Mouse (Mus musculus) ovary, postnatal 10 days (tissue): ENCODE results near the gene E2f3.

Experiments
- DNase-seq: peaks from one replicate; pipeline ENCODE4 v3.0.0; 2022; ENCODE audit warnings: low spot score

The E2f3 gene

DNA sequence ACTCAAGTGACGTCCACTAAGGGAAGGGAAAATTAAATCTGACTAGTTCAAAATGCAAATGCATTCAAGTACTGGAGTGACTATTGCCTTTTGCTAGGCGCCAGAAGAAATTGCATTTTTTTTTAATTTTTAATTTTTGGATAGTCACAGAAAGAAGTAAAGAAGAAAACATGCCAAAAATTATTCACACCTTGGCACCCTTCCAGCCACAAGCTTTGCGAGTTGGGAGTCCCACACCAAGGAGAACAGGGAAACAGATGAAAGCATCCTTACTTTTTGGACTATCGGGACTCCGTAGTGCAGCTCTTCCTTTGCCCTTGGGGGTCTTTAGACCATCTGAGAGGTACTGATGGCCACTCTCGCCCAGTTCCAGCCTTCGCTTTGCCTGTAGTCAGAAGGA, 66.0 kb downstream of the E2f3 start:
- DNase-seq, result no peak

DNA sequence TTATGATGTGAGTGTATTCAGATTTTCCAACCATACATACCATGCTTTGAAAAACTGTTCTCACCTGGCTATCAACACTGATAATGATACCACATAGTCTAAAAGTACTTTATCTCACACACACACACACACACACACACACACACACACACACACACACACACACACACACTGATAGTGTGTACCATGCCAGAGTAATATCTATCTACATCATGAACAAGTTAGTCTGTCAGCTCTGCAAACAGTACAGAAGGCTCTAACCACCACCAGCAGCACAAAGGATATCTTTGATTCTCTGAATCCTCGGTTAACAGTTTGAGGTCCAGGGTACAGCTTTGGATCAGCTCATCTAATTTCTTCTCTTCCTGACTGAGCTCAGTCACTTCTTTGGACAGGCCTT, 69.3 kb downstream of the E2f3 start:
- no peak for DNase-seq

DNA sequence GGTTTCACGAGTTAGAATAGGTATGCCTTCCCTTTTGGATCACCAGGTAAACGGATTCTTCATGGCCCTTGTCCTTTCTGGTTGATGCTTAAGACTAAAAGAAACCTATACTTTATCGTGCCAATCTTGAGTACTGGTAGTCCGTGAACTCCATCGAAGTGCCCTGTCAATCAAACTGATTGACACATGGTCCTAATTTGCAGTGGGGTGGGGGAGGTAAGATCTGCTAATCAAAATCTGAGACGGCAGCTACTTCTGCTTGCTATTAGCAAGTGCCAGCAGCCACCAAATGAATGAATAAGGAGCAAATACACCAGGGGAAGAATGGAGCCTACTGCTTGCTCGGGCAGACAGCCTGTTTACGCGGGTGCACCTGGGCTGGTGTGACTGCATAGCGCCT, 72.3 kb downstream of the E2f3 start:
- DNase-seq, result no peak

DNA sequence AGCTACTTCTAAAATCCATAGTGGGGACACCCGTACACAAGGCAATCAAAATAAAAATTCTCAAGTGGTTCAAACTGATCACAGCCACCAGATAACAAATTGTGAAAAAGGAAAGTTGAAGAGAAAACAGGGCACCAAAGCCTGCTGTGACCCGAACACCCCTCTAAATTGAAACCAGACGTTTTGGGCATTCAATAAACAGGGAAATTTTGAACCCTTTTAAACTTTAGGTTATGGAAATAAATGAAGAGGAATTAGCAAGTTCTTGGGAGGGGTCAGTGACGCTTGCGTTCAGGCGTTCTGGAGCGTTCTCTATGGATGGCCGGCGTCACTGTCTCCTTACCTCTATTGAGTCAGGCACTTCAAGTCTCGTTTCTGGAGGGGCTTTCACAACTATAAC, 72.8 kb downstream of the E2f3 start:
- no peak for DNase-seq

DNA sequence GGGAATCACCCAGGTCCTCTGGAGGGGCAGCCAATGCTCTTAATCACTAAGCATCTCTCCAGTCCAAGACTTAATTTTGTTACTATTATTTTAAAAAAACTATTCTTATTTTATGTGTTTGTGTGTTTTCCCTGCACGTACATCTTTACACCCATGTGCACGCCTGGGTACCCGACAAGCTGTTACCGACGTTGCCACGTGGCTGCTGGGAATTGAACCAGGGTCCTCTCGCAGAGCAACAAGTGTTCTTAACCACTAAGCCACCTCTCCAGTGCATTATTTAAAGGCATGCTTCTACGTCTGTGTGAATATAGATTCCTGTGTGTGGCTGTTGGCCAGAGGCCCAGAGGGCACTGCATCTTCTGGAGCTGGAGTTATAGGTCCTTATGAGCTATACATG, 73.6 kb downstream of the E2f3 start:
- no peak for DNase-seq

DNA sequence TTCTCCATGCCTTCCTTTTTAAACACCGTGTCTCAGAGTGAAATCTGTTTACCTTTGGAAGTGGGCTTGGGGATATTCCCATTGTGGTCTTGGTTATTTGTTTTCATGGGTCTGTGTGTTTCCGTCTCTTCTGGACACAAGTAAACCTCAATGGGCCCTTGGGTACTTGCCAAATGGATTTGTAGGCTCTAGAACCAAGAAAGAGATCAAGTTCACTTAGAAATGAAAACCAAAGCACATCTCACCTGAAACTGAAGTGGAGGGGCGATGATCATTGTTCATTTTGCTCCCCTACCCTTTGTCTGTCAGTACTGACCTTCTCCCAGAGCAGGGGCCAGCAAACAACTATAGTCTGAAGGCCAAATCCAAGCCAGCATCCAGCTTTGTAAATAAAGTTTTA, 74.7 kb downstream of the E2f3 start:
- no peak for DNase-seq

DNA sequence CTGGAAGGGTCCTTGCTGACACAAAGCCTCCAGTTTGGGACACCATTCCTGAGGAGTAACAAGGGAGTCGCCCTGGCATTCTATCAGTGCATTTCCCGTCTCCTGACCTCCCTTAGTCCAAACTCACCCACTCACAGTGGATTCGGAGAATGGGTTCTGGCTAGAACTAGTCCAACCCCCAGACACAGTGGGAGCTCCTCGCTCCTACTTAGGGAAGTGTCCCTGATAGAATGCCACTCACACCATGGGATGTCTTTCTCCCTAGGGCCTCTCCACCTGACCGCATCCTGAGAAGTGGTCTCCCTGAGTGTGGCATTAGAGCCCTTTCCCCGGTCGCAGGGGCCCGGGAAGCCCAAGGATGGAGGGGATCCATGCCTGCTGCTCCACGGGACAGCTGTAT, 77.4 kb downstream of the E2f3 start:
- no peak for DNase-seq

DNA sequence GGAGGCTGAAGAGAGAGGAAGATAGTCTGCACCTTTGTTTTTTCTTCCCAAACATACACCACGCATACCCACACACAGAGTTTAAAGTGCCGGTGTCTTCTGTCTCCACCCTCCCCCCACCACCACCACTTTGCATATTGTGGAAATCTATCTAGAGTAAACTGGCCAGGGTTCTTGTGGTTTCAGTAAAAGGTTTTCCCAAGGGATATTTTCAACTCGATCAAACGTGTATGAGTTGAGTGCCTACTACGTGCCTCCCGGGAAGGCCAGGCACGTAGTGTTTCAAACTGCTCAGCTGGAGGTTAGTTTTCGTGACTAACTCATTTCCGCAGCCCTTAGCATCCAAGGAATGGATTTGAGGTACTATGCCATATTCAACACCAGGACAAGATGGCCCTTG, 77.9 kb downstream of the E2f3 start:
- DNase-seq, result no peak

DNA sequence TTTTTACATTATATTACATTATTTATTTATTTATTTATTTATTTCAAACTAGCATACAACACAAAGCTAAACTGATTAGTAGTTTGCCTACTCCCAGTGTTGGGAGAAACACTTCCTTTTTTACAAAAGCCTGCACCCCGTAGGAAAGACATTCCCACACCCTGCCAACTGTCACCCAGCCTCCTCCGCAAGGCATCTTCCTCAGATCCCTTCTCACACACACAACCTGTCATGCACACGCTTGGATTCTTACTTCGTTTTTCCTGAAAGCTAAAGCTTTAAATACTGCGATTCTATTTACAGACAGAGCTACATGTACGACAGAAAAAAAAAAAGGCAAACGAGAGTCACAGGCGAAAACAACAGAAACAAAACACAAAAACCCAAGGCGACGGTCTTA, 79.1 kb downstream of the E2f3 start:
- no peak for DNase-seq

DNA sequence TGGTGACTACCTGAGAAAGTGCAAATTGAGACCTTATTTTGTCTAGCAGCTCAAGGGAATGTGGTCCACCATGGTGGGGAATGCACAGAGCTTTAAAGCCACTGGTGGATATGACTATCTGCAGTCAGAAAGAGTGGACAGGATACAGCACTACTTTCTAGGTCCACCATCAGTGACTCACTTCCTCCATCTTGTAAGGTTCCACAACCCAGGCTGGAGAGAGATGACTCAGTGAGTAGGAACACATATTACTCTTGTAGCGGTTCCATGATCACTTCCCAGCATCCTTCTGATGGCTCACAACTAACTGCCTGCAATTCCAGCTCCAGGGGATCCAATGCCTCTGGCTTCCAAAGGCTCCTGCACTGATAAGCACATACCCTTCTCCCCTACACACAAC, 82.5 kb downstream of the E2f3 start:
- no peak for DNase-seq

DNA sequence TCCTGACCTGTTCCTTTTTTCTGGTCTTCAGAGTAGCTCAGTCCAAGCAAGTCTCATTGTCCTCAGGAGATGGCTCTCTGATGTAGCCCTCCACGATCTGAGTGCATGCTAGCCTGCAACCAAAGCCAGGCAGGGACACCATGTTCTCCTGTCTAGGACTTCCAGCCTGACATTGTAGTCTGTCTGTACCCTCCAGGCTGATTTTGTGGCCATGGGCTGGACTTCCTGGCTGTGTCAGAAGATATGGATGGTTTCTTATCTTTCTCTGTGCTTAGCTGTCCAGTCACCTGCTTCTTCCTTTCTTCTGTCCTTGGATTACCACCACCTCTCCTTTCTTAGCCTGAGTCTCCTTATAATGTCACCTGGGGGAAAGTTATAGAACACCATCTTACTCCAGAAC, 83.2 kb downstream of the E2f3 start:
- DNase-seq, result no peak

DNA sequence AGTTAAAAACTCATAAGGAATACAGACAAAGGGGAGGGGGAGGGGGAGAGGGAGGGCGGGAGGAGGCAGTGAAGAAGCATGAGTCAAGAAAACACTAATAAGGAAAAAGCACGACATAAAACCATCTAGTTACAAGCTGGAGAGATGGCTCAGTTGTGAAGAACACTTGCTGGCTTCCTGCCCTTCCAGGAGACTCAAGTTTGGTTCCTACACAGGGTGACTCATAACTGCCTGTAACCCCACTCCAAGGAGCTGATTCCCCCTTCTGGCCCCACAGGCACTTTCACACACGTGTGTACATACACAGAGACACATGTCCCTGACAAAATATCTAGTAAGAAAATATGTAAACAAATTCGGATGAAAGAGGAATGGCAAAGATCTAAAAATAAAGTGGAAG, 84.2 kb downstream of the E2f3 start:
- no peak for DNase-seq

DNA sequence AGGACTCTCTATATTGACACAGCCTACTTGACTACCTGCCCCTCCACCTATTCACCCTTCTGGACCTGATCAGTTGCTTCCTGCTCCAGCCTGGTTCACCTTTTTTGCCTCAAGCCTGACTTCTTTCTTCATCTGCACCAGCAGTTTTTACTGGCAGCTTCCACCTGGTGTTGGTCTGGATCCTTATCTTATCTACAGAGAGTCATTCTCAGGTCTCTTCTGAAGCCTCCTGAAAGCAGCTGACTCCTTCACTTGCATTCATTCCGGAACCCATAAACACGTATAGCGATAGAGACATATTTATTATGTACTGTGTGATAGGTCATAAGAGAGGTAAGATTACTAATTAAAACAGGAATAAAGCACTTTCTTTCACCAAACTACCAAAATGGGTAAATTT, 119.1 kb downstream of the E2f3 start:
- DNase-seq, result no peak

DNA sequence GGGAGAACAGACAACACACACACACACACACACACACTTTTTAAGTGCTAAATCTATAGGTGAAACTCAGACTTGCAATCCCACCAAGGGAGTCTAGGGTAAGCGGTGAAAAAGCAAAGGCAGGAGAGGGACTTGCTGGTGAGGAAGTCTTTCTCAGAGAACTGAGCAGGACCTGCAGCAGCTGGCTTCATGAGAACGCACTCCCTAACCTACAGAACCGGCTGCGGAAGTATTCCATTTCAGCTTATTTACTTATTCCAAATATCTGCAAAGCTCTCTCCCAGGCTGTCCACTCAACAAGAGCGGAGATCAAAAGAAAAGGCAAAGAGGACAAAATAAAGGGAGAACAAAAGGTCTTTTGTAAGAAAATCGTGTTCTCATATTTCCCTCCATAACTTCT, 121.5 kb downstream of the E2f3 start:
- no peak for DNase-seq

DNA sequence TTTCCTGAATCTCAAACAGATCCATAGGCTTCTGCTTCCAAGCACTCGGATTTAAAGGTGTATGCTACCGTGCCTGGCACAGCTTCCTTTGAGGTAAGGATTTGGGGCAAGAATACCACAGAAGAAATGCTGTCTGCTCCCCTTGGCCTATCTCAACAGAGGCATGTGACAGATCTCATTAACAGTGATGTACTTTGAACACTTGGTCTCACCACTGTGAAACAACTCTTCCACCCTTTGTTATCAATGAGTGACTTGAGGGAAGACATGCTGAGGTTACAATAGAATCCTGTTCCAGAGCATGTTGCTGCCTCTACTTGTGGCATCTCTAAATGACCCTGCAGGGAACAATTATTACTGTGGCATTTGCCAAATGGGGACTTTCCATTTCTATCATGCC, 125.8 kb downstream of the E2f3 start:
- DNase-seq, result no peak

DNA sequence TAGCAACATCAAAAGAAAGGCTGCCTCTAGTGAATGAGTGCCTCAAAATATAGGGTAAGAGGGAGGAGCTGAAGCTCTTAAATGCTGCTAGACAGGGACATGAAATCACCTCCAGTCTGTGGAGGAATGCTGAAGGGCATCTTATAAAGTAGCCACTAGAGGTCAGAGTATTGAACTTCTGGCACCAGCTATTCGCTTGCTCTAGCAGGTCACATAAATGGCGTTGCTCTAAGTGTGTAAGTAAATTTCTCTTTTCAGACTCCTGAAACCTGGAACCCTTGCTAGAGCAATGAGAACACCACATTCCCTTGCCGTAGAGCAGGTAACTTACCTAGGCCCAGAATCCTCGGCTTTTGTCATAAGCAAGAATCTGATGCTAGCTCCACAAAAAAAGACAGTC, 128.4 kb downstream of the E2f3 start:
- DNase-seq, result no peak
